Mouse (Mus musculus) midbrain, embryonic 16.5 days (tissue): ENCODE data around the gene Frs2. TPM values are rescaled to one million over a fixed set of nuclear protein-coding genes. Genes with fewer than 3 reads are reported as not detected.

Experiments used
- ATAC-seq: fragments of 200-750 bp; cut with Nextera tagmentation; 2 replicates; pipeline ENCODE4 v1.8.0; 2017; ENCODE audit warnings: moderate TSS enrichment
- H3K27ac ChIP-seq: fragments of 300-500 bp; sonication (generic); 2 replicates; pipeline ENCODE4 v1.5.1; 2014; ENCODE audit warnings: mild to moderate bottlenecking, low read length, mixed read lengths
- H3K27me3 ChIP-seq: fragments of 300-500 bp; sonication (generic); 2 replicates; pipeline ENCODE4 v1.6.1; 2014; ENCODE audit warnings: low read depth, low read length, mixed read lengths; ENCODE audit not compliant: control insufficient read depth, insufficient read depth
- H3K36me3 ChIP-seq: fragments of 300-500 bp; sonication (generic); 2 replicates; pipeline ENCODE4 v1.6.1; 2014; ENCODE audit warnings: mild to moderate bottlenecking, low read length, moderate library complexity, mixed read lengths; ENCODE audit not compliant: control insufficient read depth, insufficient read depth
- H3K4me1 ChIP-seq: fragments of 300-500 bp; sonication (generic); 2 replicates; pipeline ENCODE4 v1.6.1; 2014; ENCODE audit warnings: mild to moderate bottlenecking, low read length, mixed read lengths; ENCODE audit not compliant: control insufficient read depth, insufficient read depth
- H3K4me2 ChIP-seq: fragments of 300-500 bp; sonication (generic); 2 replicates; pipeline ENCODE4 v1.6.1; 2014; ENCODE audit warnings: mild to moderate bottlenecking, low read length, mixed read lengths
- H3K4me3 ChIP-seq: fragments of 300-500 bp; sonication (generic); 2 replicates; pipeline ENCODE4 v1.5.1; 2014; ENCODE audit warnings: low read depth, mild to moderate bottlenecking, low read length, moderate library complexity, mixed read lengths
- H3K9ac ChIP-seq: fragments of 300-500 bp; sonication (generic); 2 replicates; pipeline ENCODE4 v1.6.1; 2014; ENCODE audit warnings: low read depth, low read length, mixed read lengths
- H3K9me3 ChIP-seq: fragments of 300-500 bp; sonication (generic); replicated peaks from 2 replicates; pipeline ENCODE4 v1.6.1; 2014; ENCODE audit warnings: mild to moderate bottlenecking, low read length, mixed read lengths; ENCODE audit not compliant: control insufficient read depth, poor library complexity, severe bottlenecking
- WGBS: fragments of 180-500 bp; shearing (Covaris S2); extraction: QIAGEN DNeasy Blood & Tissue Kit; methylation state at CpG from one replicate; pipeline ENCODE4 v1.1.7; 2014; 5-methylcytosine and 5-hydroxymethylcytosine counted together
- polyA plus RNA-seq: library from polyadenylated mRNA; unstranded; fragments of >200 nt; fragmentation: Nextera tagmentation; extraction: Ambion mirVana; gene quantifications from 2 replicates; pipeline ENCODE4 v1.2.1, GENCODE M21; 2015

Gene Frs2
- polyA plus RNA-seq, 1 experiment from 2014 or later, result 20.2 TPM

DNA sequence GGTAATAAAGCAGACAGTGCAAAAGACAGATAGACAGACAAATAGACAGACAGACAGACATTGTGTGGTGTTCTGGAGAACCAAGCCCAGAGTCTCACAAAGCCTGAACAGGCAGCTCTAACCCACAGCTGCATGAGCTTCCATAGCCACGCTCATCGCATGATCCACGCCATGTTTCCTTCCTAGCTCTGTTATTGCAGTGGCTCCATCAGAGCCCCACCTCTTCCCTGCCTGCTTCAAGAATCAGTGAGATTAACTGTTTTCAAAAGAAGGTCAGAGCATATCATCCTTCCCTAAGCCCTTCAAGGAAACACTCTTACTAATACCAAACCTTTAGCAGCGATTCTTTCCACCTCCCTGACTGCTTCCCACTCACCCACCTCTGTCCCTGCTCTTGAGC, 43.3 kb downstream of the Frs2 start:
- no peak overlapping the region for H3K4me3 ChIP-seq
- no peak overlapping the region for H3K9ac ChIP-seq
- no peaks in the 10 kb centered on the region for H3K9me3 ChIP-seq
- no peaks in the 10 kb centered on the region for H3K36me3 ChIP-seq
- no peak overlapping the region for H3K4me2 ChIP-seq
- no peak for ATAC-seq
- peaks cover 12% of the 10 kb centered on the region; the same call in 1 of the 2 replicates for H3K4me1 ChIP-seq
- no peaks in the 10 kb centered on the region for H3K27me3 ChIP-seq
- WGBS, result 49% methylated on average over 4 of the region's 4 CpGs
- no peak overlapping the region for H3K27ac ChIP-seq

DNA sequence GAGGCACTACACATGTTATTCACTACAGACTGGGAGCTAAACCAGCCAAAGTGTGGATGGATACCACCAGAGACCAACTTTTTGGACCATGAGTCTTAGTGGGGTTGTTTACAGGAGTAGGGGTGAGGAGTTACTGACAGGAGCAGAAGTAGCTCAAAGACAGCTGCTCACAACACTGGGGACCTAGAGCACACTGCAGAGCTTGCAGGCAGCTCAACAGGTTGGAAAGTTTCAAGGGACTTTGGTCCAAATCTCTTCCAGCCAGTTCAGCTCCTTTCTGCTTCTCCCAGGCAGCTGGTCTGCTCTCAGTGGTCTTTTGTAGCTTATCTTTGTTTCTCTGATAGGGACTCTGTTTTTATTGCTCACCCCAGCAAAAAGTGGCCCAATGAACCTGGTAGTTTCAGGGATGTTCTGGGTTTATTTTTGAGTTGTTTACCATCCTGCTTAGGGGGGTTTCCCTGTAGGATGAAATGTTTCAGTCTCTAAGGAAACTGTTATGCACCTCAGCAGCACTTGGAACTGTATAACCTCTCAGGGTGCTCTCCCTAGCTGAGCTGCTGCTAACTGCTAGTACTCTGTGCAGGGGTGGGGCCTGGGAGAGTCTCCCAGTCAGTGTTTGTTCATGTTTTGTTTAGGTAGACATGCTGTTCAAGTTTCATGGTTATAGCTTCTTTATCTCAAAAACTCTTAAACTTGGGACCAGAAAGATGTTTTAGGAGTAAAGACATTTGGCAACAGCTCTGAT, 44.3 kb downstream of the Frs2 start:
- H3K4me1 ChIP-seq, result peaks cover 12% of the 10 kb centered on the region; the same call in 1 of the 2 replicates
- ATAC-seq, result no peak
- H3K27me3 ChIP-seq, result no peaks in the 10 kb centered on the region
- no peaks in the 10 kb centered on the region for H3K9me3 ChIP-seq
- no peak overlapping the region for H3K4me3 ChIP-seq
- H3K9ac ChIP-seq, result no peak overlapping the region
- no peaks in the 10 kb centered on the region for H3K36me3 ChIP-seq
- no peak overlapping the region for H3K27ac ChIP-seq
- no peak overlapping the region for H3K4me2 ChIP-seq

DNA sequence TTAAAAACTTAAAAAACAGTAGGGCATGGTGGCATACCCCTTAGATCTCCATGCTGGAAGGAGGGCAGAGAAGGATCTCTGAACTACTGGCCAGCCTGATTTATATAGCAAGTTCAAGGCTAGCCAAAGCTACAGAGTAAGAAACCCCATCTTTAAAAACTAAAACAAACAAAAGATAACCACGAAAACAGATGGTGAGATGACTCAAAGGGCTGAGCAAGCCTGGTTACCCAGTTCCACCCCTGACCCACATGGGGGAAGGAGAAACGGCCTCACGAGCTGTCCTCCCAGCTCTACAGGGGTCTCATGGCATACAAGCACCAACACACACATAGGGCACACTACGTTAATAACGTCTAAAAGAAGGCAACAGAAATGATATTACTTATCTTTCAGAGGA, 48.2 kb downstream of the Frs2 start:
- H3K9ac ChIP-seq, result no peak overlapping the region
- ATAC-seq, result no peak
- no peaks in the 10 kb centered on the region for H3K27me3 ChIP-seq
- WGBS, result 85% methylated on average over 5 of the region's 5 CpGs
- H3K9me3 ChIP-seq, result no peaks in the 10 kb centered on the region
- no peak overlapping the region for H3K27ac ChIP-seq
- H3K4me2 ChIP-seq, result no peak overlapping the region
- 0 out of 2 replicates have a peak, but pooled peaks cover 3% of the 10 kb centered on the region for H3K4me1 ChIP-seq
- no peaks in the 10 kb centered on the region for H3K36me3 ChIP-seq
- H3K4me3 ChIP-seq, result no peak overlapping the region

DNA sequence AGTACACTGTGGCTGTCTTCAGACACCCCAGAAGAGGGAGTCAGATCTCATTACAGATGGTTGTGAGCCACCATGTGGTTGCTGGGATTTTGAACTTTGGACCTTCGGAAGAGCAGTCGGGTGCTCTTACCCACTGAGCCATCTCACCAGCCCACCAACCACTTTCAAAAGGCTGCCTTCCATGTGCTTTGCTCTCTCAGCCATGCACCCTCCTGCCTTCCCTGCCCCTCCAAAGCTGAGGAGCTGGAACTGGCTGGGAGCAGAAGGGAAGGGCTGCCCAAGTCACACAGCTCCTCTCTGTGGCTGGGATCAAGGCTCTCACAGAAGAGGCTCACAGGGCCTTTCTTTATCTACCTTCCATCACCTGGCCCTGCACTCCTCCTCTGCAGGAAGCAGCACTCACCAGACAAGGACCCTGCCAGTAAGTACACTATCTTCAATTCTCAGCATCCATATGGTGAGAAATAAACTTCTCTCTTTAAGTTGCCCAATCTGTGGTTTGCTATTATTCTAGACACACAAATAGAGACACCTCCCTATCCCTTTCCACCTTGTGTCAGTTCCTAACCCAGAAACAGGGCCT, 51.1 kb downstream of the Frs2 start:
- H3K27me3 ChIP-seq, result no peaks in the 10 kb centered on the region
- ATAC-seq, result no peak
- no peaks in the 10 kb centered on the region for H3K9me3 ChIP-seq
- H3K9ac ChIP-seq, result no peak overlapping the region
- 72% methylated on average over 2 of the region's 2 CpGs for WGBS
- no peaks in the 10 kb centered on the region for H3K36me3 ChIP-seq
- no peak overlapping the region for H3K27ac ChIP-seq
- no peak overlapping the region for H3K4me2 ChIP-seq
- no peak overlapping the region for H3K4me3 ChIP-seq
- H3K4me1 ChIP-seq, result peaks cover 9% of the 10 kb centered on the region

DNA sequence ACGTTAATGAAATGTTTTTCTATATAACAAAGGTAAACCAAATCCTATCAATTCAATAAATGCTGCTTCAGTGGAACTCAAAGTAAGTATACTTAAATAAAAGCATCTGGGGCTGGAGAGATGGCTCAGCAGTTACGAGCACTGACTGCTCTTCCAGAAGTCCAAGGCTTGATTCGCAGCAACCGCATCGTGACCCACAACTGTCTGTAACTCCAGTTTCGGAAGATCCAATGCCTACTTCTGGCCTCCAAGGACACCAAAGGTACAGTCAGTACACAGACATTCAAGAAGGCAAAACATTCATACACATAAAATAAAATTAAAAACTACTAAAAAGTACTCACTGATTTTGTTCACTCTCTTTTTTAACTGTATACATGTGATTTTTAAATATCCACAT, 52.2 kb downstream of the Frs2 start:
- Histone ChIP-seq H3K27ac (no peak overlapping the region), H3K36me3 (no peaks in the 10 kb centered on the region), H3K9ac (no peak overlapping the region), H3K4me3 (no peak overlapping the region), H3K4me1 (peaks cover 9% of the 10 kb centered on the region), H3K27me3 (no peaks in the 10 kb centered on the region), H3K4me2 (no peak overlapping the region), H3K9me3 (no peaks in the 10 kb centered on the region)
- no peak for ATAC-seq
- 85% methylated on average over 6 of the region's 6 CpGs for WGBS

DNA sequence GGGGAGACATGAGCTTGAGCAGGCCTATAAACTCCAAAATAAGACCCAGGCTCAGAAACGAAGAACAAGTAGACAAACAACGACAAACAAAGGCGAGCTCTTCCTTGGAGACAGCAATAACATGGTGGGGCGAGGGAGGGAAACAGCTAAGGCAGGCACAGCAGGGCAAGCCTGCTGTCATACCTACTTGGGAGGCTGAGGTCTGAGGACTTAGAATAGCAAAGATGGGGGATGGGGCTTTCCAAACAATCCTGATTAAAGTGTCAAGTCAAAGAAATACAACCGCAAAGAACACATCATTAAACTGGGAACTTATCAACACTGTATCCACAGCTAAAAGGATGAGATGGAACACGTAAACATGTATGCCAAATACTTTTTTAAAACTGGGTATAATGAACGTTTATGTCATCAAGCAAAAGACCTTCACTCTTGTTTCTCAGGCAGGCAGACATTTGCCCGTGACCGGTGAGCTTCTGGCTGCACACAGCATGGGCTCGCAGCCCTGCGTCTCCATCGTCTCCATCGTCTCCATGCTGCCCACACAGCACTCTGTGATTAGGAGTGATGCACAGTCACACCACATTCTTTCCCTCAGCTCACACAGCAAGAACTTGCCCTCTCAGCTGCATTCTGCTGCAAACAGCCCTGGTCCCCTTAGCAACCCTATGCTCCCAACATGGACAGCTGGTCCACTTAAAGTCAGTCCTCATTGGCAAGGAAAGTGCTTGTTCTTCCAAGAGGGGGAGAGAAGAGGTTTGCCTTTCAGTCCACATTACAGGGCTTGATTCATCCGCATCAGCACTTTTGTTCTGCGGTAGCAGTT, 53.6 kb downstream of the Frs2 start:
- 22% methylated on average over 15 of the region's 15 CpGs for WGBS

DNA sequence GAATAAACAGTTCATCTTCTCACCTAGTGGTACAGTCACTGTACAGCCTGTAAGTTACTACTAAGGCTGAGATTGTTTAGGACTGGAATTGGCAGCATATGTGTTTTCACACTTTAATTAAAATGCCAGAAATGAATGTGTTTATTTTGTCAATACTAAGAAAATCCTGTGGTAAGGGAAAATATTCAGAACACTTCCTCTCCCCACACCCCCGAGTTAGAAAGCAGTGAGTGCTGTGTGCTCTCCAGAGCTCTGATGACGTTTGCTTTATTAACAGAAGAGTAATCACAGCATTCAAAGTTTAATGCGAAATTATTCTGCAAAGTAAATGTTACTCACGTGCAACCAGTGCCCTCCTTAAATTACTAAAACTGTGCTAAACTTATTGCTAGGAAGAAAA, 58.7 kb downstream of the Frs2 start:
- Histone ChIP-seq H3K36me3 (0 out of 2 replicates have a peak, but pooled peaks cover 2% of the 10 kb centered on the region), H3K27ac (no peak overlapping the region), H3K4me3 (no peak overlapping the region), H3K4me1 (peaks cover 5% of the 10 kb centered on the region), H3K4me2 (no peak overlapping the region), H3K9ac (no peak overlapping the region), H3K9me3 (no peaks in the 10 kb centered on the region), H3K27me3 (no peaks in the 10 kb centered on the region)
- ATAC-seq, result no peak
- 87% methylated on average over 4 of the region's 4 CpGs for WGBS

More for the DNA sequence above, 53.6 kb downstream of the Frs2 start:
- H3K9ac ChIP-seq, result 0 out of 2 replicates have a peak overlapping the region, but pooled peaks have one; percentile 20
- H3K36me3 ChIP-seq, result no peaks in the 10 kb centered on the region
- no peaks in the 10 kb centered on the region for H3K27me3 ChIP-seq
- no peak overlapping the region for H3K4me3 ChIP-seq
- peaks cover 9% of the 10 kb centered on the region for H3K4me1 ChIP-seq
- no peaks in the 10 kb centered on the region for H3K9me3 ChIP-seq
- no peak overlapping the region for H3K4me2 ChIP-seq
- ATAC-seq, result peak; percentile 91
- H3K27ac ChIP-seq, result peak overlapping the region; percentile 56

DNA sequence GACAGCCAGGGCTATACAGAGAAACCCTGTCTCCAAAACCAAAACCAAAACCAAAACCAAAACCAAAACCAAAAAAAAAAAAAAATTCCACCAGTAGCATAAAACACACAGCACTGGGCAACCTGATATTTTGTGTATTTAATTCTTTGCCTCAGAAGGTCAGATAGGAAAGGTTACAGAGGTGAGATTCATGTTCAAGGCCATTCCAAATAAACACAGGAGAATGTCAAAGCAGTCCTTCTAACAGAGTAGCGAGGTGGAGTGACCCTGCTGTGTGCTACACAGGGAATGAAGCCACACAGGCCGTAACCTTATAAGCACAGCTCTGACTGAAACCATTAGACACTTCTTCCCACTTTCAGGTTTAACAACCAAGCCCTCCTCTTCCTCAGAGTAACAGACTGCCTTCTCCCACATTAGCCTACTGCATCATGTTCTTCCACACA, 66.4 kb downstream of the Frs2 start:
- 82% methylated on average over 2 of the region's 2 CpGs for WGBS
- no peak overlapping the region for H3K4me3 ChIP-seq
- H3K4me1 ChIP-seq, result no peaks in the 10 kb centered on the region
- H3K36me3 ChIP-seq, result peaks cover 20% of the 10 kb centered on the region
- no peak overlapping the region for H3K9ac ChIP-seq
- H3K4me2 ChIP-seq, result no peak overlapping the region
- no peaks in the 10 kb centered on the region for H3K27me3 ChIP-seq
- H3K9me3 ChIP-seq, result no peaks in the 10 kb centered on the region
- H3K27ac ChIP-seq, result no peak overlapping the region
- ATAC-seq, result no peak

DNA sequence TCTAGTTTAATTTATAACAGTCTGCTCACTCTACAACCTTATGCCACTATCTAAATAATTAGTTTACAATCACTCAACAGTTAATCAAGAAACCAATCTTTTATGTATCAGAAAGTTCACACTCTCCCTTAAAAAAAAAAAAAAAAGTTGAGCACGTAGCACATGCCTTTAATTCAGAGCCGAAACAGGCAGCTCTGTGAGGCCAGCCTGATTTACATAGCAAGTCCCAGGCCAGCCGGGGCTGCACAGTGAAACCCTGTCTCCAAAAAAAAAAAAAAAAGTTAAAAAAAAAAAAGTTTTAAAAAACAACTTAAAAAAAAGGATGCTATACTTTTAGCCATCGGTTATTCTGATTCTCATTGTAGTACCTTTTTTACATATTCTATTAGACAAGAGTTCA, 67.0 kb downstream of the Frs2 start:
- no peaks in the 10 kb centered on the region for H3K4me1 ChIP-seq
- H3K27me3 ChIP-seq, result no peaks in the 10 kb centered on the region
- no peak for ATAC-seq
- H3K4me2 ChIP-seq, result no peak overlapping the region
- 73% methylated on average over 4 of the region's 4 CpGs for WGBS
- H3K9ac ChIP-seq, result no peak overlapping the region
- H3K27ac ChIP-seq, result no peak overlapping the region
- H3K9me3 ChIP-seq, result no peaks in the 10 kb centered on the region
- H3K4me3 ChIP-seq, result no peak overlapping the region
- peaks cover 26% of the 10 kb centered on the region for H3K36me3 ChIP-seq
